Mouse (Mus musculus) megakaryocyte, adult 5-6 weeks (primary cell): ENCODE data around the gene Arfgef3. TPM values are rescaled to one million over a fixed set of nuclear protein-coding genes. Genes with fewer than 3 reads are reported as not detected.
"Not testable (repeated sequence)": the region's sequence is repeated elsewhere in the genome, so short reads cannot be mapped to it uniquely, and the experiment has no call there.

Experiments used
- ATAC-seq: 2 replicates; pipeline ENCODE4 v1.8.0; 2016; ENCODE audit warnings: mild to moderate bottlenecking, inconsistent platforms; ENCODE audit not compliant: poor library complexity, severe bottlenecking
- total RNA-seq, 2 experiments: library from RNA; stranded (forward) in 1 of 2; stranded (reverse) in 1 of 2; fragments of 153-499, 151-499 nt in 1 of 2; fragments of 221-1000, 200-1000 nt in 1 of 2; gene quantifications; 2 replicates each; pipeline versions ENCODE4 v1.2.3 to v1.2.4; 2015 to 2017

The Arfgef3 gene
- total RNA-seq, 2 experiments from 2014 or later = 0.11 to 0.22 TPM

GRCm38 (mm10) chr10:18597601-18598000 is 146.1 kb downstream of the Arfgef3 start:
- no peak for ATAC-seq

- ATAC-seq = no peak
These were observed 154.3 kb downstream of the Arfgef3 start for GRCm38 (mm10) chr10:18589455-18589854.

GRCm38 (mm10) chr10:18584188-18584587 is 159.6 kb downstream of the Arfgef3 start:
- ATAC-seq = no peak

- ATAC-seq = no peak
These were observed 171.2 kb downstream of the Arfgef3 start for GRCm38 (mm10) chr10:18572581-18572980.

- ATAC-seq = peak; percentile 54; the same call in 1 of the 2 replicates
These were observed 180.8 kb downstream of the Arfgef3 start for GRCm38 (mm10) chr10:18562940-18563339.

- ATAC-seq = no peak
These were observed 182.3 kb downstream of the Arfgef3 start for GRCm38 (mm10) chr10:18561445-18561844.

GRCm38 (mm10) chr10:18559076-18559475 is 184.7 kb downstream of the Arfgef3 start:
- not testable (repeated sequence) for ATAC-seq

- no peak for ATAC-seq
These were observed 194.2 kb downstream of the Arfgef3 start for GRCm38 (mm10) chr10:18549321-18550216.

- no peak for ATAC-seq
These were observed 196.4 kb downstream of the Arfgef3 start for GRCm38 (mm10) chr10:18547381-18547780.

- peak; percentile 88 for ATAC-seq
These were observed 197.9 kb downstream of the Arfgef3 start, which contains the start of gene Hebp2 for GRCm38 (mm10) chr10:18545813-18546235. Gene Hebp2, minus strand, starts transcription at chr10:18546076.

GRCm38 (mm10) chr10:18545309-18545708 is 198.4 kb downstream of the Arfgef3 start:
- ATAC-seq = no peak

- no peak for ATAC-seq
These were observed 206.9 kb downstream of the Arfgef3 start for GRCm38 (mm10) chr10:18536889-18537288.

GRCm38 (mm10) chr10:18532293-18532692 is 211.5 kb downstream of the Arfgef3 start:
- no peak for ATAC-seq

Other genes starting within 250 kb of the Arfgef3 start
- 0.09 TPM in 1 of 2 replicates, not detected in the other for gene Hebp2, start 197.9 kb downstream of the Arfgef3 start, total RNA-seq (2015)
- not detected in 2 replicates for gene Hebp2, start 197.9 kb downstream of the Arfgef3 start, total RNA-seq (2017)
- gene Gm4922, start 42.8 kb upstream of the Arfgef3 start, total RNA-seq (2015) = not detected in 2 replicates
- gene Gm4922, start 42.8 kb upstream of the Arfgef3 start, total RNA-seq (2017) = not detected in 2 replicates
- 2.8 and 3.1 TPM in 2 replicates for gene Perp, start 101.1 kb upstream of the Arfgef3 start, total RNA-seq (2015)
- gene Perp, start 101.1 kb upstream of the Arfgef3 start, total RNA-seq (2017) = 4.1 and 4.6 TPM in 2 replicates